Mouse (Mus musculus): Measurements from ENCODE around the gene Ect2.

GRCm38 (mm10) chr3:27110860-27111259 lies 42.8 kb downstream of the Ect2 start:
- no peak for TF ChIP-seq CTCF (IDR thresholded peaks at IDR 0.05; ENCODE audit: borderline replicate concordance, insufficient read depth, low read length)
- no peak for TF ChIP-seq POLR2A (IDR thresholded peaks at IDR 0.05; ENCODE audit: low read depth, low read length)
